Mouse (Mus musculus): Measurements from ENCODE around the gene Cngb1. TPM values are rescaled to one million over a fixed set of nuclear protein-coding genes. Genes with fewer than 3 reads are reported as not detected.

Cngb1 gene
- polyA plus RNA-seq, 1 experiment: 0.46 TPM

DNA sequence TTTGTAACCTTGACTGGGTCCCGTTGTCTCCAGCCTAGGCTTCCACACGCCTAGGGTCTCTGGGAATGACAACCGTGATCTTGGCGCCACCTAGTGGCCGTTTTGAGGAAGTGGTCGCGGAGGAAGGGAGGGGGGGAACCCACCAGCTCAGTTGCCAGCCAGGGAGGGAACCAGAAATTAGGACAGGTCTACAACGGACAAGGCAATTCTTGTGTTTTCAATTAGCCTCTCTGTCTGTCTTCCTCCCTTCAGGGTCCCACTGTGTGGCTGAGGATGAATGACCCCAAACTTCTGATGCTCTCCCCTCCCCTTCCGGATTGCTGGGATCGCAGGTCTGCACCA is 102.4 kb downstream of the Cngb1 start:
- DNase-seq (ENCODE audit: low read depth, low spot score): no peak
- 18% methylated on average over 10 of the region's 10 CpGs for WGBS

DNA sequence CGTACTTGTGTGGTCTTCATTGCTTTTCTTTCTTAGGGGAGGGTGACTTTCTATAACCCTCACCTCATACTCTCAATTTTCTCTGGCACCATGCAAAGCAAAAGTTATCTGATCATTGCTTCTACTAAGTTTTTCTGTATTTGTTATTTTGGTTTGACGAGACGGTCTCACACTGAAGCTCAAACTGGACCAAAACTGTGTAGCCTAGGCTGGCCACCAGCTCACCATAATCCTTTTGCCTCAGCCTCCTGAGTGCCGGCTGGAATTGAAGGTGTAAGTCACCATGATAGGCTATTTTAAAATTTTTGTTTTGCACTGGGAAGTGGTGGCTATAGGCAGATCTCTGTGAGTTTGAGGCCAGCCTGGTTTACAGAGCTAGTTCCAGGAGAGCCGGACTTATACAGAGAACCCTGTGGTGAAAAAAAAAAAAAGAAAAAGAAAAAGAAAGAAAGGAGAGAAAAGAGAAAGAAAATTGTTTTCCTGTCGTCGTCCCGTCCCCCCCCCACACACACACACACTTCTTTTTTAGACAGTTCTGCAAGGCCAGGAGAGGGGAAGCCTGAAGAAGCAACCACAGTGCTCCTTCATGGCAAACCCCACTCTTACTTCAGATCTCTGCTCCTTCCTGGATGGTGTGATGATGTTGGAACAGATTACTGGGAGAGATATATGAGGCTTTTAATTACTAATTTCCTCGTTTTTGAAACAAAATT is 102.9 kb downstream of the Cngb1 start:
- 49% methylated on average over 9 of the region's 9 CpGs for WGBS
- DNase-seq (ENCODE audit: low read depth, low spot score): no peak

DNA sequence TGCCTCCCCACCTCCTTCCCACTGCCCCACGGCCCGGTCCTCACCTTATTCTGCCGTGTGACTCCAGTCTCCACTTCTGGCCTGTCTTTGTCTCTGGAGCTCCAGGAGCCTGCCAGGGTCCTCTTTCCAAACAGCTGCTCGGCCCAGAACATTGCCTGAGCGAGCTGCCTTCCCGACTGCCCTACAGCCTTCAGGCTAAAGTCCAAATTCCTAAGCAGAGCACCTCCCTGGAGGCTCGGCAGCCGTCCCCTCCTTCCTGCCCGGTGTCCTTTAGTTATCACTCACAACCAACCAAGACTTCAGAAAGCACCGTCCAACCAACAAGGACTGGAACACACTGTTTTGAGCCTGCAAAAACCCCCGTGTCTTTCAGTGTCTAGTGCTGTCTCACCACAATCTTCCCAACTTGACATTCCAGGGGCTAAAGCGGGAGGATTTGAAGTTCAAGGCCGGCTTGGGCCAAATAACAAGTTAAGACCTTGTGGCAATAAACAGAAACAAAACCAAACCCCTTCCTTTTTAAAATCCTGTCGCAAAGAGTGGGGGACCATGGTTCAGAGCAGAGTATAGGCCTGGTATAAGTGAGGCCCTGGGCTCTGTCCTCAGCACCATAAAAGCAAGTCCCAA is 103.6 kb downstream of the Cngb1 start, which contains the start of gene Kifc3:
Gene Kifc3, minus strand, starts transcription at position 164 of the 627 bp plus-strand sequence.
- peak; percentile 45 for DNase-seq (ENCODE audit: low read depth, low spot score)
- WGBS: 26% methylated on average over 14 of the region's 14 CpGs

DNA sequence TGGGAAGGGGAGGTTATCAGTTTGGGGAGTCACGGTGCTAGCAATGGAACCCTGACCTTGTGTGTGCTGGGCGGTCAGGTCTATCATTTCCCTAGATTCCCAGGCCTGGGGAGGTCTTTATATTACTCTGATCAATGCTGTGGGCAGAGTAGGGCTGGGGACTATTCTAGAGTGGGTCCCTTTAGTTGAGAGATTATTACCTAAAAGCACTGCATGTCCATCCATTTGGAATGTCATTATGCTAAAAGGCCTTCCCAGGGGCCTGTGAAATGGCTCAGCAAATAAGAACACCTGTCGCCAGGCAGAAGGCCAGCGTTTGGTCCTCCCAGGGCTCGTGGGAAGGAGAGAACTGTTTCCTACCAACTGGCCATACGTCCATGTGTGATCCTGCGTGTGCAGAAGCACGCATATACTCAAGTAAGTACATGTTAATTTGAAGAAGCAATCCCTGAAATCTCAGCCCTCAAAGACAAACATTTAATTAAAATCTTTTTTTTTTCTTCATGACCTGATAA is 104.3 kb downstream of the Cngb1 start:
- WGBS: 44% methylated on average over 8 of the region's 8 CpGs
- no peak for DNase-seq (ENCODE audit: low read depth, low spot score)

DNA sequence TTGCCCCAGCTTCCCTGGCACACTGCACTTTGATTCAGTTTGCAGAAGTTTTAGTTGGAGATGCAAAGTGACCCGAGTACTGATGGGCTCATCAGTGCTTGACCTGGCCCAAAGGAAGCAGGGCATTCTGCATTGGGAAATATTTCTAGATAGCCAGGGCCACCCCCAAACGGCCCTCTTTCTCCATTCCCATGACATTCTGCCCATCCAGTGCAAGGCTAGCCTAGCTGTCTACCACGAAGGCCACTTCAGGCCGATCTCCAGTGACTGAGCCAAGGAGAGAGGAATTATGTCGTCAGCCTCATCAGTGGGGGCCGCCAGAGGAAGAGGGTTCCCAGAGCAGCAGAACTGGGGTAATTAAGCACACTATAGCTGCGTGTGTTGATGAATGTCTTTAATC is 104.9 kb downstream of the Cngb1 start:
- no peak for DNase-seq (ENCODE audit: low read depth, low spot score)
- 78% methylated on average over 7 of the region's 7 CpGs for WGBS

DNA sequence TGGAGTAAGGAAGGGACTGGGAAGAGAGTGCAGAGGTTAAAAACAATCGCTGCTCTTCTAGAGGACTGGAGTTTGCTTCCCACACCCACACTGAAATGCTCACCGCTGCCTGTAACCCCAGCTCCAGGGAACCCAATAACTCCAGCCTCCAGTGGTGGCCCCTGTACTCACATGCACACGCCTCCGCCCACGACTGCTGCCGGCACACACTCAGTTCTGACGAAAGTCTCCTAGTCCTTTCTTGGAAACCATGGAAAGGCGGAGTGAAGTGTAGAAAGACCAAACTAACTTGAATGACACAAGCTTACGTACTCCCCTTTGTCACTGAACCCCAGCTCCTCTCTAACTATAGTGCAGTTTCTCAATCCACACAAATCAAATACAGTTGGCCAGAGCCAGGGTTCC is 106.4 kb downstream of the Cngb1 start:
- DNase-seq (ENCODE audit: low read depth, low spot score): no peak
- WGBS: 74% methylated on average over 9 of the region's 9 CpGs

DNA sequence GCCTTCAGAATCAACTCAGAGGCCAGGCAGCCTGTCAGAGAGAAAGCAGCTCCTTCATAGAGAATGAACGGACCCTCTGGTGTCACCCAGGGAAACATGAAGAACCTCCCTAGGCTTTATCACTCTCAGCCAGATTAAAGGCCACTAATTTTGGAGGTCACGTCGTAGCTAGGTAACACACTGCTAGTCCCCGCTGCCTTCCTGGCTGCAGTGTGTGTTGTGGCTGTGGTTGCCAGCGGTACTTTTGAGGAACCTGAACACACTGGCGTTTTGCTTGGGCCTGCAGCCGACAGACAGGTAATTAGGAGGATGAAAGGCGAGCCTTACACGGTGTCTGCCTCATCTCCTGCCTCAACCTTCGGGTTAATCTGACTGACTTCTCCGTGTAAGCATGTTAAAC is 110.7 kb downstream of the Cngb1 start:
- DNase-seq (ENCODE audit: low read depth, low spot score): no peak
- 76% methylated on average over 11 of the region's 11 CpGs for WGBS

DNA sequence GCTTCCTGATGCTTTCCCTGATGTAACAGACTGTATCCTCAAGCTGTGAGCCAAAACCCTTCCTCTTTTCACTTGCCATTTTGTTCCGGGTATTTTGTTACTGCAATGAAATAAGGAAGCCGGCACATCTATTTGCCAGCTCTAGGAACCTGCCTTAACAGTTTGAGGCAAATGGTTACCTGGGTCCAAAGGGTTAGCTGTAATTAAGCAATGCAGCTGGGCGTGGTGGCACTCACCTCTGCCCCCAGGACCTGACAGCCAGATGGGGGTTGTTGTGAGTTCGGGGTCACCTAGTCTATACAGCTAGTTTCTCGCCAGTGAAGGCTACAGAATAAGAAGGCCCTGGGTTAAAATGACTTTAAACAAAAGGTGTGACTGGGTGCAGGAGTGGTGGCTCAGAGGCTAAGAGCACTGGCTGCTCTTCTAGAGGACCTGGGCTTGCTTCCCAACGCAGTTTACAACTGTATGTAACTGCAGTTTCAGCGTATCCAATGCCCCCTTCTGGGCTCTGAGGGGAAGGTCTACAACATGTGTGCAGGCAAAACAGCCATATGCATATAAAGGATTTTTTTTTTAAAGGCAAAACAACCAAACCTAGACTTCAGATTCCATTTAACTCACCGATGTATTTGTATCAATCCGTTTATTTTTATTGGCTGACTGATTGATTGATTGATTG is 114.7 kb downstream of the Cngb1 start:
- DNase-seq (ENCODE audit: low read depth, low spot score): no peak
- WGBS: 65% methylated on average over 9 of the region's 9 CpGs

Other genes with a start within 250 kb of the Cngb1 start
- 16.5 and 19.0 TPM in 2 replicates for gene Katnb1, start 225.4 kb downstream of the Cngb1 start, polyA plus RNA-seq (2012; rRNA removed)
- gene Kifc3, start 103.8 kb downstream of the Cngb1 start, polyA plus RNA-seq (2012; rRNA removed): 25.6 and 31.4 TPM in 2 replicates
- 0.49 TPM in 1 of 2 replicates, not detected in the other for gene Tepp, start 4.0 kb upstream of the Cngb1 start, polyA plus RNA-seq (2012; rRNA removed)
- 4.8 and 6.2 TPM in 2 replicates for gene Zfp319, start 25.4 kb upstream of the Cngb1 start, polyA plus RNA-seq (2012; rRNA removed)
- 27.7 and 31.1 TPM in 2 replicates for gene Usb1, start 25.7 kb upstream of the Cngb1 start, polyA plus RNA-seq (2012; rRNA removed)
- 9.5 and 10.7 TPM in 2 replicates for gene Mmp15, start 45.7 kb upstream of the Cngb1 start, polyA plus RNA-seq (2012; rRNA removed)
- 31.0 and 33.0 TPM in 2 replicates for gene Cfap20, start 128.3 kb upstream of the Cngb1 start, polyA plus RNA-seq (2012; rRNA removed)
- gene Csnk2a2, start 183.5 kb upstream of the Cngb1 start, polyA plus RNA-seq (2012; rRNA removed): 17.9 and 18.6 TPM in 2 replicates
- not detected in 2 replicates for gene Ccdc113, start 227.5 kb upstream of the Cngb1 start, polyA plus RNA-seq (2012; rRNA removed)

Data from large intestine, adult 2 months (tissue).